Mouse (Mus musculus): Measurements from ENCODE around the gene Speer3.

GRCm38 (mm10) chr5:13825108-13825507, 33.7 kb downstream of the Speer3 start:
- TF ChIP-seq POLR2AphosphoS2 (IDR thresholded peaks at IDR 0.05; ENCODE audit: insufficient read length, low read depth): no peak
- no peak for TF ChIP-seq MYOG (IDR thresholded peaks at IDR 0.05; ENCODE audit: control insufficient read depth in 1 of 3, insufficient read depth in 1 of 3, insufficient read length in 2 of 3, low read depth in 2 of 3)
- no peak for TF ChIP-seq MAX (IDR thresholded peaks at IDR 0.05; ENCODE audit: low read depth)
- no peak for TF ChIP-seq TCF12 (IDR thresholded peaks at IDR 0.05; ENCODE audit: insufficient read depth, poor library complexity, severe bottlenecking)
- TF ChIP-seq REST (IDR thresholded peaks at IDR 0.05; ENCODE audit: insufficient read depth, insufficient read length): no peak
- no peak for TF ChIP-seq POLR2A (IDR thresholded peaks at IDR 0.05; ENCODE audit: insufficient read length, low read depth)
- no peak for TF ChIP-seq SRF (IDR thresholded peaks at IDR 0.05; ENCODE audit: control insufficient read depth, insufficient read length, low read depth)
- TF ChIP-seq USF1 (IDR thresholded peaks at IDR 0.05; ENCODE audit: low read depth): no peak
- no peak for TF ChIP-seq E2F4 (IDR thresholded peaks at IDR 0.05; ENCODE audit: insufficient read depth)

Measured in myocyte (in vitro differentiated cells).